Mouse (Mus musculus) lung, adult 2 months (tissue): Measurements from ENCODE around the gene Pqlc2.

Source experiments
- CTCF ChIP-seq: fragments of 200-500 bp; IDR thresholded peaks from 2 replicates; pipeline ENCODE4 v1.5.1; 2011; ENCODE audit warnings: mild to moderate bottlenecking, low read length, control low read depth; ENCODE audit not compliant: insufficient read depth
- POLR2A ChIP-seq: fragments of 200-500 bp; IDR thresholded peaks from 2 replicates; pipeline ENCODE4 v1.6.1; 2011; ENCODE audit warnings: low read depth, mild to moderate bottlenecking, control low read depth, low read length, borderline replicate concordance; ENCODE audit errors: extremely low read depth

- TF ChIP-seq CTCF (no peak), POLR2A (no peak)
Observed at GRCm38 (mm10) chr4:139256708-139257107, 53.8 kb downstream of the Pqlc2 start.
